Mouse (Mus musculus): ENCODE measurements at regions not wholly inside any gene's neighbourhood (a gene's known extent, or its start where the extent isn't known, plus 50 kb on each side); places are given as distances from the start of the nearest gene placed in this dataset.

DNA sequence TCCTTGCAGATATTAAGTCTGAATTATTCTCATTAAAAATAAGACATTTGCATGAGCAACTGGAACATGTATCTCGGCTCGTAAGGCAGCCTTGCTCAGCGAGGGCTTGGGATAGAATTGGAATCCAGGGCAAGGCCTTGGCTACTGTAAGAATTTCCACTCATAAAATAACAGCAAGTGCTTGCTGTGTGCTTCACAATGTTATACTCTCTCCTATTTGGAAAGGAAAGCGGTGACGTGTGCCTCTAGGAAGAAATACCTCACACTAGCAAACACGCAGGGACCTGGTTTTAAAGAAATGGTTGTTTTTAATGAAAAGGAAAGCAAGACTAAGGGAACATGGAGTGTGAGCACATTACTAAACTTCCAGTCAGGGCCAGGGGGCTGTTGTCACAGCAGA lies 69.3 kb upstream of the Cops8 start:
- 89% methylated on average over 6 of the region's 6 CpGs for WGBS
- H3K9ac ChIP-seq, result no peak overlapping the region
- no peak for ATAC-seq (ENCODE audit: insufficient read depth, low FRiP score, low read depth)
- no peak overlapping the region for H3K27ac ChIP-seq
- H3K4me3 ChIP-seq (replicated peaks), result no peak overlapping the region
- no peaks in the 10 kb centered on the region for H3K27me3 ChIP-seq (replicated peaks)
- no peaks in the 10 kb centered on the region for H3K36me3 ChIP-seq
- no peaks in the 10 kb centered on the region for H3K4me1 ChIP-seq
- H3K9me3 ChIP-seq, result no peaks in the 10 kb centered on the region
- no peak overlapping the region for H3K4me2 ChIP-seq

DNA sequence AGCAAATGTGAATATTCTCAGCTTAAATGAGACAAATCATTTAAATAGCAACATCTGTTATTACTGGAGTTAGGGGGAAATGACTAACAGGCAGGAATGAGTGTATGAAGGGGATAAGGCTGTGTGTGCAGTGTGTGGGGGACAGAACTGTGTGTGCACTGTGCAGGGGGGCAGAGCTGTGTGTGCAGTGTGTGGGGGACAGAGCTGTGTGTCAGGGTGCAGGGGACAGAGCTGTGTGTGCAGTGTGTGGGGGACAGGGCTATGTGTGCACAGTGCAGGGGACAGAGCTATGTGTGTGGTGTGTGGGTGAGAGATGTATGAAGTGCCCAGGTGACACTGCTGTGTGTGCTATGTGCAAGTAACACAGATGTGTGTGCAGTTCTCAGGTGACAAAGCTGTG lies 66.7 kb upstream of the Cops8 start:
- no peak overlapping the region for H3K4me2 ChIP-seq
- H3K9ac ChIP-seq, result no peak overlapping the region
- H3K4me3 ChIP-seq (replicated peaks), result no peak overlapping the region
- no peaks in the 10 kb centered on the region for H3K27me3 ChIP-seq (replicated peaks)
- H3K27ac ChIP-seq, result no peak overlapping the region
- no peaks in the 10 kb centered on the region for H3K36me3 ChIP-seq
- no peak for ATAC-seq (ENCODE audit: insufficient read depth, low FRiP score, low read depth)
- no peaks in the 10 kb centered on the region for H3K9me3 ChIP-seq
- H3K4me1 ChIP-seq, result no peaks in the 10 kb centered on the region

DNA sequence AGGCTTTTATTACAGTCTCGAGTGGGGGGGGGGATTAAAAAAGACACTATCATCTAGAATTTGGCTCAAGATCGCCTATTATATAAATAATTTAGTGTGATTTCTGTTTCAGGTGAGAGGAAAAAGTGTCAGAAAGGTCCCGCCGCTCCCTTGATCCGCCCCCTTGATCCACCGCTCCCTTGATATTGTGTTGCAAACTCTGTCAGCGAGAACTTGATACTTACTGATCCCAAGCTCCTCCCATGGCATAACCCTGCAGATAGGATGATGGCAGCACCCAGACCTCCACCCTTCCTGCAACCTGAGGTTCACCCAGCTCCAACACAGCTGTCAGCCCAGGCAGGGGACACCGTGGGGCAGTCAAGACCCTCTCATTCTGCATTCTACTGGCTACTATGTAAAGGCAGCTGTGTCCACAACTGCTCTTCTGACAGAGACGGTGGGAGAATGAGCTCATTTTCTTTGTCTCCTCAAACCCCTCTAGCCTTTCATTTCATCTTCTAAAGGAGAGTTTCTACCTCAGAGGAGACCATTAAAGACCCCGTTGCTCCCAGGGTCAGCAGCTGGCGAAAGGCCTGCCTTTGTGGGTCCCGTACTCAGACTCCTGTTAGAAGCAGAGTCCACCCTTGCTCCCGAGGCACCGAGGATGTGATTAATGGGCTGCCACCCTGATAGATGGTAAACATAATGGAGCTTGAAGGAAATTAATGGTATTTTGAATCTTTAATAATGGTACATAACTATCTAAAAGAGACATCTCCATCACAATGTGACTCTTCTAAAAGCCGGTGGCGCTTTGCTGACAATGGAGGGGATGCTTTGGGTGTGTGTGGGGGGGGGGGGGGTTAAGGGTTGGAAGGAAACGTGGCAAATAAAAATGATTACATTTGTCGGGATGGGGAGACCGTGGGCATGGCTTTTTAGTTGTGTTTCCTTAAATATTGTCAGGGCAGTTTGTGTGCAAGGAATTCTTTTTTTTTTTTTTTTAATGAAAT lies 58.7 kb upstream of the Cops8 start:
- 39% methylated on average over 19 of the region's 19 CpGs for WGBS
- no peak overlapping the region for H3K9ac ChIP-seq
- no peak for ATAC-seq (ENCODE audit: insufficient read depth, low FRiP score, low read depth)

DNA sequence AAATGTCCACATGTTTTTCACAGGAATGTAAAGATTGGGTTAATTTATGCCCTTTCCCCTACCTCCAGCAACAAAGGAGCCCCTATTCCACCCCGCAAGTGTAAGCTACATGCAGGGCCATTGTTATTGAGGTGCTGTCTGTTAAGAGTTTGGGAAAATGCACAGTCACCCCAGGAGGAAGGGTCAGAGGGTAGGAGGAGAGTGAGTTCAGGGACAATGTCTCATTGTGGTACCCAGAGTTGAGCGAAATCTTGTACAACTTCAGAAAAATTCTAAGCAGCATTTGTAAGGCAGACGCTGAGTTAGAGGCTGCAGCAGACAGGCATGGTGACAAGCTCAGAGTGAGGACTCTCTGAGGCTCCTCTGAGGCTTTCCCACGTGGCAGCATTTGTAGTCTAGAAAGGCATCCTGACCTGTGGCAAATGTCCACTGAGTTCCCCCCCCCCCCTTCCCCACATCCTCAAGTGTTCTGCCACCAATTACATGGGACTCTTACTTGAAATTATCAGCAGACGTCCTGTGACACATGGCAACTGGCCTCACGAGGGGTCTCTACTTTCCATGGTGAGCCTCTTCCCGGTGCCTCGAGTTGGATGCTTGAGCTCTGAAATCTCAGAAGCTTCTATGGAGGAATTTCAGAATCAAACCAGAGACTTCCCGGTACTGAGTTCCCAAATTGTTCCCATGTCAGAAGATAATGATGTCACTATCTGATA lies 57.8 kb upstream of the Cops8 start:
- no peaks in the 10 kb centered on the region for H3K4me1 ChIP-seq
- no peak overlapping the region for H3K4me3 ChIP-seq (replicated peaks)
- no peak overlapping the region for H3K9ac ChIP-seq
- WGBS, result 53% methylated on average over 9 of the region's 9 CpGs
- no peaks in the 10 kb centered on the region for H3K9me3 ChIP-seq
- no peaks in the 10 kb centered on the region for H3K36me3 ChIP-seq
- H3K27me3 ChIP-seq (replicated peaks), result no peaks in the 10 kb centered on the region
- H3K27ac ChIP-seq, result no peak overlapping the region
- no peak for ATAC-seq (ENCODE audit: insufficient read depth, low FRiP score, low read depth)
- no peak overlapping the region for H3K4me2 ChIP-seq

More for the DNA sequence above, 58.7 kb upstream of the Cops8 start:
- no peak overlapping the region for H3K4me2 ChIP-seq
- H3K36me3 ChIP-seq, result no peaks in the 10 kb centered on the region
- H3K27ac ChIP-seq, result no peak overlapping the region
- H3K9me3 ChIP-seq, result no peaks in the 10 kb centered on the region
- no peaks in the 10 kb centered on the region for H3K27me3 ChIP-seq (replicated peaks)
- H3K4me1 ChIP-seq, result no peaks in the 10 kb centered on the region
- no peak overlapping the region for H3K4me3 ChIP-seq (replicated peaks)

DNA sequence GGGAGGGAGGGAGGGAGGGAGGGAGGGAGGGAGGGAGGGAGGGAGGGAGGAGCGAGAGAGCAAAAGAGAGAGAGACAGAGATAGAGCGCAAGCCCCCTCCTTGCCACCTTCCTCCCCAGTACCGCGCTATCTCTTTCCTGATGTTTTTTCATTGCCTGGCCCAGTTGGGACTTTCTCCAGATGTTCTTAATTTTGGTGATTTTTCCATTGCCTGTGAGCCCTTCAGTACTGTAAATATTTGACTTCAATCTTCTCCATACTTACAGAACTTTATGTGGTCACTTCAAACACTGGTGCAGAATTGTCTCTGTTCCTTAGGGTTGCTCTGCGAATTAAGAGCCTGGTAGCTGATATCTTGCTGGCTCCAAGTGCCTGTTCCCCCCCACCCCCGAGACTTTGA lies 50.1 kb upstream of the Cops8 start:
- Histone ChIP-seq H3K4me2 (no peak overlapping the region), H3K36me3 (no peaks in the 10 kb centered on the region), H3K4me1 (no peaks in the 10 kb centered on the region), H3K27me3 (replicated peaks) (no peaks in the 10 kb centered on the region), H3K9ac (no peak overlapping the region), H3K27ac (no peak overlapping the region), H3K9me3 (no peaks in the 10 kb centered on the region), H3K4me3 (replicated peaks) (no peak overlapping the region)
- no peak for ATAC-seq (ENCODE audit: insufficient read depth, low FRiP score, low read depth)
- 64% methylated on average over 6 of the region's 6 CpGs for WGBS
